Mouse (Mus musculus): Measurements from ENCODE around the gene S100a1.

- no peak for TF ChIP-seq CTCF (IDR thresholded peaks at IDR 0.05; ENCODE audit: low read depth, low read length)
- no peak for TF ChIP-seq POLR2A (IDR thresholded peaks at IDR 0.05; ENCODE audit: extremely low read depth, insufficient read depth, low read length)
Observed at GRCm38 (mm10) chr3:90526076-90526475, 11.9 kb upstream of the S100a1 start.

All from liver, adult 2 months (tissue).